Mouse (Mus musculus) olfactory bulb, adult 2 months (tissue): ENCODE data around the gene Marcksl1. TPM values are rescaled to one million over a fixed set of nuclear protein-coding genes. Genes with fewer than 3 reads are reported as not detected.
A peak's percentile ranks its signal among the peaks of the same experiment; 100 is the strongest.
"Not testable (repeated sequence)": the region's sequence is repeated elsewhere in the genome, so short reads cannot be mapped to it uniquely, and the experiment has no call there.

Source experiments
- H3K27ac ChIP-seq: fragments of 200-500 bp; 2 replicates; pipeline ENCODE4 v1.5.1; 2012; ENCODE audit warnings: low read depth, low read length; ENCODE audit not compliant: insufficient read depth
- H3K4me1 ChIP-seq: fragments of 200-500 bp; 2 replicates; pipeline ENCODE4 v1.6.1; 2012; ENCODE audit warnings: low read length; ENCODE audit not compliant: control insufficient read depth, insufficient read depth
- H3K4me3 ChIP-seq: fragments of 200-500 bp; 2 replicates; pipeline ENCODE4 v1.5.1; 2012; ENCODE audit warnings: mild to moderate bottlenecking, low read depth, low read length, moderate library complexity; ENCODE audit not compliant: insufficient read depth
- CTCF ChIP-seq: fragments of 200-500 bp; IDR thresholded peaks from 2 replicates; pipeline ENCODE4 v1.5.1; 2012; ENCODE audit warnings: low read depth, mild to moderate bottlenecking, low read length, moderate library complexity; ENCODE audit not compliant: insufficient read depth
- POLR2A ChIP-seq: fragments of 200-500 bp; IDR thresholded peaks from 2 replicates; pipeline ENCODE4 v1.6.1; 2012; ENCODE audit warnings: mild to moderate bottlenecking, low read depth, low read length, moderate library complexity; ENCODE audit not compliant: insufficient read depth
- WGBS: fragments of 180-500 bp; shearing (Covaris S2); methylation state at CpG from one replicate; pipeline ENCODE4 v1.1.7; 2018; 5-methylcytosine and 5-hydroxymethylcytosine counted together
- polyA plus RNA-seq: library from polyadenylated mRNA; stranded (reverse); fragments of >200 nt; gene quantifications from 2 replicates; pipeline ENCODE4 v1.2.4, GENCODE M21; 2012; ENCODE audit warnings: low replicate concordance; ENCODE audit not compliant: missing spikeins, insufficient read depth, insufficient read length

The Marcksl1 gene
- polyA plus RNA-seq, 1 experiment, result 192 TPM

- Histone ChIP-seq H3K4me3 (no peak overlapping the region), H3K4me1 (no peaks in the 10 kb centered on the region), H3K27ac (no peak overlapping the region)
- WGBS, result 69% methylated on average over 3 of the region's 3 CpGs
- TF ChIP-seq POLR2A, result no peak
- no peak for TF ChIP-seq CTCF
Measured at GRCm38 (mm10) chr4:129525889-129526288, 12.5 kb downstream of the Marcksl1 start.

GRCm38 (mm10) chr4:129528901-129529300 is 15.5 kb downstream of the Marcksl1 start:
- H3K4me3 ChIP-seq, H3K27ac ChIP-seq, H3K4me1 ChIP-seq: not testable (repeated sequence)
- WGBS, result 93% methylated on average over 6 of the region's 6 CpGs

- Histone ChIP-seq H3K4me1 (peaks cover 6% of the 10 kb centered on the region), H3K4me3 (no peak overlapping the region), H3K27ac (no peak overlapping the region)
- 80% methylated on average over 6 of the region's 6 CpGs for WGBS
- no peak for TF ChIP-seq CTCF
- no peak for TF ChIP-seq POLR2A
Measured at GRCm38 (mm10) chr4:129540012-129540411, 26.6 kb downstream of the Marcksl1 start.

- Histone ChIP-seq H3K27ac (no peak overlapping the region; the same call in 1 of the 2 replicates), H3K4me1 (peaks cover 6% of the 10 kb centered on the region), H3K4me3 (peak overlapping the region; percentile 92)
- no peak for TF ChIP-seq CTCF
- no peak for TF ChIP-seq POLR2A
- under 1% methylated on average over 30 of the region's 30 CpGs for WGBS
Measured at GRCm38 (mm10) chr4:129541868-129542591, 28.6 kb downstream of the Marcksl1 start.

GRCm38 (mm10) chr4:129542592-129543141 is 29.3 kb downstream of the Marcksl1 start, which contains the start of gene Hdac1:
TSS of gene Hdac1 (minus strand) at chr4:129542713.
- TF ChIP-seq CTCF (no peak), POLR2A (peak; percentile 74)
- under 1% methylated on average over 46 of the region's 46 CpGs for WGBS
- peak within 1 kb of the TSS; percentile 92 for H3K4me3 ChIP-seq
- H3K27ac ChIP-seq, result peak within 1 kb of the TSS; percentile 64
- peaks cover 6% of the 10 kb centered on the region for H3K4me1 ChIP-seq

GRCm38 (mm10) chr4:129544106-129544505 is 30.7 kb downstream of the Marcksl1 start:
- Histone ChIP-seq H3K27ac (no peak overlapping the region), H3K4me1 (peaks cover 6% of the 10 kb centered on the region), H3K4me3 (no peak overlapping the region)
- TF ChIP-seq CTCF (no peak), POLR2A (no peak)
- 83% methylated on average over 4 of the region's 4 CpGs for WGBS

- H3K4me3 ChIP-seq, H3K4me1 ChIP-seq, H3K27ac ChIP-seq: not testable (repeated sequence)
- WGBS, result 81% methylated on average over 4 of the region's 4 CpGs
Measured at GRCm38 (mm10) chr4:129547631-129548030, 34.2 kb downstream of the Marcksl1 start.

- no peaks in the 10 kb centered on the region for H3K4me1 ChIP-seq
- WGBS, result 95% methylated on average over 2 of the region's 2 CpGs
- TF ChIP-seq POLR2A (no peak), CTCF (no peak)
- no peak overlapping the region for H3K27ac ChIP-seq
- H3K4me3 ChIP-seq, result no peak overlapping the region
Measured at GRCm38 (mm10) chr4:129549306-129549705, 35.9 kb downstream of the Marcksl1 start.

GRCm38 (mm10) chr4:129550295-129550694 is 36.9 kb downstream of the Marcksl1 start:
- Histone ChIP-seq H3K4me1 (peaks cover under 1% of the 10 kb centered on the region), H3K4me3 (no peak overlapping the region), H3K27ac (no peak overlapping the region)
- TF ChIP-seq POLR2A (no peak), CTCF (no peak)
- WGBS, result 93% methylated on average over 1 of the region's 1 CpGs

- not testable (repeated sequence) for H3K27ac ChIP-seq, H3K4me3 ChIP-seq, H3K4me1 ChIP-seq
- WGBS, result 57% methylated on average over 6 of the region's 6 CpGs
Measured at GRCm38 (mm10) chr4:129554512-129554911, 41.1 kb downstream of the Marcksl1 start.
